Mouse (Mus musculus): ENCODE data around the gene Colec11. TPM values are rescaled to one million over a fixed set of nuclear protein-coding genes. Genes with fewer than 3 reads are reported as not detected.

Colec11 gene
- polyA plus RNA-seq, 1 experiment from 2014 or later, result 0.57 TPM

GRCm38 (mm10) chr12:28617297-28617696 is 5.9 kb downstream of the Colec11 start:
- no peak for TF ChIP-seq EP300 (optimal IDR thresholded peaks at IDR 0.05)
- TF ChIP-seq CTCF (IDR thresholded peaks at IDR 0.05; ENCODE audit: low read depth), result no peak
- Histone ChIP-seq H3K4me3 (ENCODE audit: low read depth, low read length) (no peak overlapping the region), H3K9ac (ENCODE audit: low read length) (no peak overlapping the region), H3K27ac (replicated peaks) (no peak overlapping the region), H3K4me1 (replicated peaks; ENCODE audit: control insufficient read depth, insufficient read depth) (peaks cover 3% of the 10 kb centered on the region; the same call in 1 of the 2 replicates), H3K4me2 (replicated peaks; ENCODE audit: low read depth) (no peak overlapping the region), H3K9me3 (ENCODE audit: control insufficient read depth, low read length) (no peaks in the 10 kb centered on the region), H3K36me3 (ENCODE audit: control insufficient read depth, insufficient read depth, low read length) (no peaks in the 10 kb centered on the region), H3K27me3 (ENCODE audit: control insufficient read depth, insufficient read depth, low read length) (no peaks in the 10 kb centered on the region)
- DNase-seq (ENCODE audit: low spot score) (no peak), ATAC-seq (ENCODE audit: low FRiP score, low TSS enrichment) (no peak)
- WGBS, result 53% methylated on average over 4 of the region's 4 CpGs

GRCm38 (mm10) chr12:28614401-28614800 is 8.8 kb downstream of the Colec11 start:
- H3K36me3 ChIP-seq (ENCODE audit: control insufficient read depth, insufficient read depth, low read length), result no peaks in the 10 kb centered on the region
- TF ChIP-seq CTCF (IDR thresholded peaks at IDR 0.05; ENCODE audit: low read depth) (no peak), EP300 (optimal IDR thresholded peaks at IDR 0.05) (no peak)
- 68% methylated on average over 7 of the region's 7 CpGs for WGBS
- no peak overlapping the region for H3K9ac ChIP-seq (ENCODE audit: low read length)
- no peaks in the 10 kb centered on the region for H3K9me3 ChIP-seq (ENCODE audit: control insufficient read depth, low read length)
- no peak overlapping the region for H3K4me2 ChIP-seq (replicated peaks; ENCODE audit: low read depth)
- DNase-seq (ENCODE audit: low spot score) (no peak), ATAC-seq (ENCODE audit: low FRiP score, low TSS enrichment) (no peak)
- no peaks in the 10 kb centered on the region for H3K4me1 ChIP-seq (replicated peaks; ENCODE audit: control insufficient read depth, insufficient read depth)
- no peak overlapping the region for H3K4me3 ChIP-seq (ENCODE audit: low read depth, low read length)
- H3K27ac ChIP-seq (replicated peaks), result no peak overlapping the region
- no peaks in the 10 kb centered on the region for H3K27me3 ChIP-seq (ENCODE audit: control insufficient read depth, insufficient read depth, low read length)

- ATAC-seq (ENCODE audit: low FRiP score, low TSS enrichment), result no peak
- DNase-seq (ENCODE audit: low spot score), result no peak
- Histone ChIP-seq H3K4me3 (ENCODE audit: low read depth, low read length) (no peak overlapping the region), H3K36me3 (ENCODE audit: control insufficient read depth, insufficient read depth, low read length) (no peaks in the 10 kb centered on the region), H3K27ac (replicated peaks) (no peak overlapping the region), H3K27me3 (ENCODE audit: control insufficient read depth, insufficient read depth, low read length) (no peaks in the 10 kb centered on the region), H3K9me3 (ENCODE audit: control insufficient read depth, low read length) (no peaks in the 10 kb centered on the region), H3K4me1 (replicated peaks; ENCODE audit: control insufficient read depth, insufficient read depth) (no peaks in the 10 kb centered on the region), H3K4me2 (replicated peaks; ENCODE audit: low read depth) (no peak overlapping the region), H3K9ac (ENCODE audit: low read length) (no peak overlapping the region)
- WGBS, result 40% methylated on average over 6 of the region's 6 CpGs
- TF ChIP-seq EP300 (optimal IDR thresholded peaks at IDR 0.05) (no peak), CTCF (IDR thresholded peaks at IDR 0.05; ENCODE audit: low read depth) (no peak)
These were observed 10.8 kb downstream of the Colec11 start for GRCm38 (mm10) chr12:28612391-28612790.

GRCm38 (mm10) chr12:28607546-28608305 is 15.5 kb downstream of the Colec11 start:
- no peak for DNase-seq (ENCODE audit: low spot score)
- no peak for ATAC-seq (ENCODE audit: low FRiP score, low TSS enrichment)

GRCm38 (mm10) chr12:28603494-28603893 is 19.7 kb downstream of the Colec11 start:
- ATAC-seq (ENCODE audit: low FRiP score, low TSS enrichment) (no peak), DNase-seq (ENCODE audit: low spot score) (no peak)
- Histone ChIP-seq H3K9ac (ENCODE audit: low read length) (no peak overlapping the region), H3K27me3 (ENCODE audit: control insufficient read depth, insufficient read depth, low read length) (no peaks in the 10 kb centered on the region), H3K4me1 (replicated peaks; ENCODE audit: control insufficient read depth, insufficient read depth) (no peaks in the 10 kb centered on the region), H3K27ac (replicated peaks) (no peak overlapping the region), H3K4me3 (ENCODE audit: low read depth, low read length) (no peak overlapping the region), H3K9me3 (ENCODE audit: control insufficient read depth, low read length) (no peaks in the 10 kb centered on the region), H3K4me2 (replicated peaks; ENCODE audit: low read depth) (no peak overlapping the region), H3K36me3 (ENCODE audit: control insufficient read depth, insufficient read depth, low read length) (no peaks in the 10 kb centered on the region)
- no peak for TF ChIP-seq CTCF (IDR thresholded peaks at IDR 0.05; ENCODE audit: low read depth)
- TF ChIP-seq EP300 (optimal IDR thresholded peaks at IDR 0.05), result no peak
- 63% methylated on average over 1 of the region's 1 CpGs for WGBS

More at GRCm38 (mm10) chr12:28607546-28608305, 15.5 kb downstream of the Colec11 start:
- H3K9me3 ChIP-seq (ENCODE audit: control insufficient read depth, low read length), result no peaks in the 10 kb centered on the region
- no peak for TF ChIP-seq CTCF (IDR thresholded peaks at IDR 0.05; ENCODE audit: low read depth)
- no peak for TF ChIP-seq EP300 (optimal IDR thresholded peaks at IDR 0.05)
- no peaks in the 10 kb centered on the region for H3K36me3 ChIP-seq (ENCODE audit: control insufficient read depth, insufficient read depth, low read length)
- H3K4me3 ChIP-seq (ENCODE audit: low read depth, low read length), result no peak overlapping the region
- H3K9ac ChIP-seq (ENCODE audit: low read length), result no peak overlapping the region
- no peaks in the 10 kb centered on the region for H3K27me3 ChIP-seq (ENCODE audit: control insufficient read depth, insufficient read depth, low read length)
- no peaks in the 10 kb centered on the region for H3K4me1 ChIP-seq (replicated peaks; ENCODE audit: control insufficient read depth, insufficient read depth)
- no peak overlapping the region for H3K27ac ChIP-seq (replicated peaks)
- H3K4me2 ChIP-seq (replicated peaks; ENCODE audit: low read depth), result no peak overlapping the region
- 62% methylated on average over 17 of the region's 17 CpGs for WGBS

- Histone ChIP-seq H3K36me3 (ENCODE audit: control insufficient read depth, insufficient read depth, low read length) (no peaks in the 10 kb centered on the region), H3K4me3 (ENCODE audit: low read depth, low read length) (no peak overlapping the region), H3K9me3 (ENCODE audit: control insufficient read depth, low read length) (no peaks in the 10 kb centered on the region), H3K27ac (replicated peaks) (no peak overlapping the region), H3K9ac (ENCODE audit: low read length) (no peak overlapping the region), H3K4me1 (replicated peaks; ENCODE audit: control insufficient read depth, insufficient read depth) (no peaks in the 10 kb centered on the region), H3K27me3 (ENCODE audit: control insufficient read depth, insufficient read depth, low read length) (no peaks in the 10 kb centered on the region), H3K4me2 (replicated peaks; ENCODE audit: low read depth) (no peak overlapping the region)
- DNase-seq (ENCODE audit: low spot score) (no peak), ATAC-seq (ENCODE audit: low FRiP score, low TSS enrichment) (no peak)
- TF ChIP-seq EP300 (optimal IDR thresholded peaks at IDR 0.05), result no peak
- TF ChIP-seq CTCF (IDR thresholded peaks at IDR 0.05; ENCODE audit: low read depth), result no peak
- 11% methylated on average over 4 of the region's 4 CpGs for WGBS
These were observed 20.9 kb downstream of the Colec11 start for GRCm38 (mm10) chr12:28602259-28602658.
